Mouse (Mus musculus): Measurements from ENCODE around the gene Mthfr. TPM values are rescaled to one million over a fixed set of nuclear protein-coding genes. Genes with fewer than 3 reads are reported as not detected.

Gene Mthfr
- polyA plus RNA-seq, 1 experiment from 2014 or later, result 18.7 TPM

- H3K9ac ChIP-seq, result no peak overlapping the region
- WGBS, result 89% methylated on average over 9 of the region's 9 CpGs
- no peak overlapping the region for H3K27ac ChIP-seq
- H3K9me3 ChIP-seq (ENCODE audit: control insufficient read depth, low read length), result no peaks in the 10 kb centered on the region
- DNase-seq (ENCODE audit: low spot score), result no peak
- no peak overlapping the region for H3K4me2 ChIP-seq (replicated peaks)
- H3K27me3 ChIP-seq (ENCODE audit: control insufficient read depth, insufficient read depth, low read length), result no peaks in the 10 kb centered on the region
- ATAC-seq (ENCODE audit: low FRiP score), result no peak
- H3K4me1 ChIP-seq (replicated peaks; ENCODE audit: control insufficient read depth, insufficient read depth, low read length), result no peaks in the 10 kb centered on the region
- H3K36me3 ChIP-seq (replicated peaks; ENCODE audit: control insufficient read depth, insufficient read depth), result peaks cover 58% of the 10 kb centered on the region
- H3K4me3 ChIP-seq (replicated peaks; ENCODE audit: low read length), result no peak overlapping the region
Measured at GRCm38 (mm10) chr4:148058218-148058819, 19.4 kb downstream of the Mthfr start.

DNA sequence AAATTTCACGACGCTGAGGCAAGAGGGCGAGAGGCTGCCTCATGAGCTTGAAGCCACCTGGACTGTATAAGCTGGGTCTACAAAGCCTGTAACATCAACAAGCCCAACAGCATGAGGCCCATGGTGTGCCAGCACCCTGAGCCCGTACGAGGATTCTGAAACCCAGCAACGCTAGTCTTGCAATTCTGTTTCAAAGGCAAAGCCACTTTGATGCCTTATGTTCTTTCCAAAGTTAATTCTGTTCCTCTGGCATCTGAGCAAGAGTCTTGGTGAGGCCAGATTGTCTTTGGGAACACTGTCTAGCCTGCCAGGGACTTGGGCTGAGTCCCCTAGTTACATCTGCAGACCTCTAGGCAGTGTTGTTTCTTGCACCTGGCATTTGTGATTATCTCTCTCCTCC is 20.1 kb downstream of the Mthfr start:
- 92% methylated on average over 6 of the region's 6 CpGs for WGBS
- Histone ChIP-seq H3K4me1 (replicated peaks; ENCODE audit: control insufficient read depth, insufficient read depth, low read length) (no peaks in the 10 kb centered on the region), H3K9me3 (ENCODE audit: control insufficient read depth, low read length) (no peaks in the 10 kb centered on the region), H3K4me2 (replicated peaks) (no peak overlapping the region), H3K36me3 (replicated peaks; ENCODE audit: control insufficient read depth, insufficient read depth) (peaks cover 52% of the 10 kb centered on the region), H3K4me3 (replicated peaks; ENCODE audit: low read length) (no peak overlapping the region), H3K27me3 (ENCODE audit: control insufficient read depth, insufficient read depth, low read length) (no peaks in the 10 kb centered on the region), H3K9ac (no peak overlapping the region), H3K27ac (no peak overlapping the region)
- no peak for DNase-seq (ENCODE audit: low spot score)
- no peak for ATAC-seq (ENCODE audit: low FRiP score)

- Histone ChIP-seq H3K4me3 (replicated peaks; ENCODE audit: low read length) (no peak overlapping the region), H3K4me2 (replicated peaks) (no peak overlapping the region), H3K27ac (no peak overlapping the region), H3K9me3 (ENCODE audit: control insufficient read depth, low read length) (no peaks in the 10 kb centered on the region), H3K9ac (no peak overlapping the region), H3K36me3 (replicated peaks; ENCODE audit: control insufficient read depth, insufficient read depth) (peaks cover 38% of the 10 kb centered on the region), H3K4me1 (replicated peaks; ENCODE audit: control insufficient read depth, insufficient read depth, low read length) (no peaks in the 10 kb centered on the region), H3K27me3 (ENCODE audit: control insufficient read depth, insufficient read depth, low read length) (no peaks in the 10 kb centered on the region)
- ATAC-seq (ENCODE audit: low FRiP score) (peak; percentile 18; the same call in 1 of the 2 replicates), DNase-seq (ENCODE audit: low spot score) (no peak)
- WGBS, result 55% methylated on average over 13 of the region's 13 CpGs
Measured at GRCm38 (mm10) chr4:148060120-148061085, 21.5 kb downstream of the Mthfr start.

DNA sequence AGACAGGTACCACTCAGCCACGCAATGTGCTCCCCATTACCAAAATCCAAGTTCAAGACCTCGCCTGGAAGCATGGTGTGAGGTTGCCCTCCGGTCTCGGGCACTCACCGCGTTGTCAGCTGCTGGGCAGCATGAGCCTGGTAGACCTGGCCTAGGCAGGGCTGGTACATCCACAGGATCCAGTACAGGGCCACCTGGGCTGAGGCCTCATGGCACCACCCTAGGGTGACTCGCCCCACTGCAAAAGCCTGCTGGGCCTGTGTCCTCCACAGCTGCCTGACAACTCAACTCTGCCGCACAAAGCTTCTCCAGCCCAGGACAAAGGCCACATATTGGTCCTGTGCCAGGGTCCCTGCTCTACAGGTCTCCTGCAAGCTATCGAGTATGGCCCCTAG is 22.2 kb downstream of the Mthfr start:
- DNase-seq (ENCODE audit: low spot score) (no peak), ATAC-seq (ENCODE audit: low FRiP score) (no peak)
- Histone ChIP-seq H3K27ac (no peak overlapping the region), H3K4me1 (replicated peaks; ENCODE audit: control insufficient read depth, insufficient read depth, low read length) (no peaks in the 10 kb centered on the region), H3K27me3 (ENCODE audit: control insufficient read depth, insufficient read depth, low read length) (no peaks in the 10 kb centered on the region), H3K9ac (no peak overlapping the region), H3K36me3 (replicated peaks; ENCODE audit: control insufficient read depth, insufficient read depth) (peaks cover 31% of the 10 kb centered on the region), H3K4me2 (replicated peaks) (no peak overlapping the region), H3K9me3 (ENCODE audit: control insufficient read depth, low read length) (no peaks in the 10 kb centered on the region), H3K4me3 (replicated peaks; ENCODE audit: low read length) (no peak overlapping the region)
- WGBS, result 92% methylated on average over 9 of the region's 9 CpGs

DNA sequence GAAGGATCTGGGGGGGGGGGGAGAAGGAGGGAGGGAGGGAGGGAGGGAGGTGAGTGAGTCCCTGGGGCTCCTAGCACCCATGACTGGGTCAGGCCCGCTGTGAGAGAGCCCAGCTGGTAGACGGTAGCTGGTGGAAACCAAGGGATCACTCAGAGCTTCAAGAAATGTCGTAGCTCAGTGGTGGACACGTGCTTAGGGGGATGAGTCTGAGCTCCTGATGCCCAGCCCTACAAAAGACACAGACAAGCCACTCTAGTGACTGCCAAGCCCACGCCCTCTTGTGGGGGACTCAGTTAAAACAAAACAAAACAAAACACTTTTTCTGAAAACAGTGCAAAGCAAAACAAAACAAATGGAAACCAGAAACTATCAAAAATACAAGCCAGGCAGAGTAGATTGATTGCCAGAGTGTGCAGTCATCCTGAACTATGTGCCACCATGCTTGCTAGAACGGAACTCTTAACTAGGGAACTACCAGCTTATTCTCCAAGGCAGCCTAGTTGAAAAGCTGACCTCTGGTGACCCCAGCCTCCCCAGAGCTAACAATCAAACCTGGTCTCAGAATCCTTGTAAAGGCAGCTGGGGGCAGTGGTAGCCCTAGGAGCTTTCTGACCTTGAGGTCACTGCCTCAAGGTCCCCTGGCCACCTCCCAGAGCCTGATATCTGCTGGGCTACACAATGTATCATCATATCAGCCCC is 27.0 kb downstream of the Mthfr start:
- Histone ChIP-seq H3K9me3 (ENCODE audit: control insufficient read depth, low read length) (no peaks in the 10 kb centered on the region), H3K4me1 (replicated peaks; ENCODE audit: control insufficient read depth, insufficient read depth, low read length) (no peaks in the 10 kb centered on the region), H3K4me2 (replicated peaks) (no peak overlapping the region), H3K4me3 (replicated peaks; ENCODE audit: low read length) (no peak overlapping the region), H3K9ac (no peak overlapping the region), H3K27ac (no peak overlapping the region), H3K36me3 (replicated peaks; ENCODE audit: control insufficient read depth, insufficient read depth) (no peaks in the 10 kb centered on the region), H3K27me3 (ENCODE audit: control insufficient read depth, insufficient read depth, low read length) (no peaks in the 10 kb centered on the region)
- DNase-seq (ENCODE audit: low spot score), result no peak
- WGBS, result 30% methylated on average over 6 of the region's 6 CpGs
- ATAC-seq (ENCODE audit: low FRiP score), result no peak

DNA sequence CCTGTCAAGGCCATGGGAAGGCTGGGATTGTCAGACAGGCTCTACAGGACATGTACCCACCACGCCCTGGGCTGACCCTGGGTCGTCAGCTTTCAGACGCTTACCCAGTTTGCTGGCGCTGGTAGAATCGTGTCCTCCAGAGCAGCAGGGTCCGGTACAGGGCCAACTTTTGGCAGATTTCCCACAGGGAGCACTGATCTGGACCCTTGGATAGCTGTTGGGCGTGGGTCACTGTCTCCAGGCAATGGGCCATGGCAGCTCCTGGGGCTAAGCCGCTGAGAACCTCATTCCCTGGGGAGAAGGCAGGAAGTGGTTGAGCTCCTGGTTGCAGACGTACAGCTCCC is 27.5 kb downstream of the Mthfr start:
- Histone ChIP-seq H3K9ac (no peak overlapping the region), H3K36me3 (replicated peaks; ENCODE audit: control insufficient read depth, insufficient read depth) (no peaks in the 10 kb centered on the region), H3K9me3 (ENCODE audit: control insufficient read depth, low read length) (no peaks in the 10 kb centered on the region), H3K4me1 (replicated peaks; ENCODE audit: control insufficient read depth, insufficient read depth, low read length) (no peaks in the 10 kb centered on the region), H3K27ac (no peak overlapping the region), H3K4me3 (replicated peaks; ENCODE audit: low read length) (no peak overlapping the region), H3K27me3 (ENCODE audit: control insufficient read depth, insufficient read depth, low read length) (no peaks in the 10 kb centered on the region), H3K4me2 (replicated peaks) (no peak overlapping the region)
- DNase-seq (ENCODE audit: low spot score) (no peak), ATAC-seq (ENCODE audit: low FRiP score) (no peak; the same call in 1 of the 2 replicates)
- WGBS, result 37% methylated on average over 9 of the region's 9 CpGs

DNA sequence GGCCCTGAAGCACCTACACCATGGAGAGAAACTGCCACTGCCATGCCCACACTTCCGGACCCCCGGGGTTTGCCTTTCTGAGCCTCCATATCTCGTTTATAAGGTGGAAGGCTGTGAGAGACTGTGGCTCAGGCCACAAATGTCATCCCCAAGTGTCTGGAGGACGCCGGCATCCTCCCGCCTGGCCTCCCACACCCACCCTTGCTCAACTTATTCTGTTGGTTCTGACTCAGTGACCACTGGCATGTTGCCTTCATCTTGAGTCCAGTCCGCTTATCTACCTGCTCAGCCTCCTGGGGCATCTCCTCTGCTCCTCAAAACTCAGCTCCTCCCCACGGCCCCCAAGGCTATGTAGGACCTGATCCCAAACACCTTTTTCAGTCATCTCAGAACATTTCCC is 28.5 kb downstream of the Mthfr start:
- Histone ChIP-seq H3K4me3 (replicated peaks; ENCODE audit: low read length) (no peak overlapping the region), H3K27ac (no peak overlapping the region), H3K4me2 (replicated peaks) (no peak overlapping the region), H3K9ac (no peak overlapping the region), H3K4me1 (replicated peaks; ENCODE audit: control insufficient read depth, insufficient read depth, low read length) (no peaks in the 10 kb centered on the region), H3K27me3 (ENCODE audit: control insufficient read depth, insufficient read depth, low read length) (no peaks in the 10 kb centered on the region), H3K9me3 (ENCODE audit: control insufficient read depth, low read length) (no peaks in the 10 kb centered on the region), H3K36me3 (replicated peaks; ENCODE audit: control insufficient read depth, insufficient read depth) (no peaks in the 10 kb centered on the region)
- ATAC-seq (ENCODE audit: low FRiP score), result no peak
- 94% methylated on average over 8 of the region's 8 CpGs for WGBS
- no peak for DNase-seq (ENCODE audit: low spot score)

- H3K4me2 ChIP-seq (replicated peaks), result no peak overlapping the region
- no peaks in the 10 kb centered on the region for H3K4me1 ChIP-seq (replicated peaks; ENCODE audit: control insufficient read depth, insufficient read depth, low read length)
- no peak for DNase-seq (ENCODE audit: low spot score)
- WGBS, result 83% methylated on average over 9 of the region's 9 CpGs
- no peak overlapping the region for H3K27ac ChIP-seq
- H3K9me3 ChIP-seq (ENCODE audit: control insufficient read depth, low read length), result no peaks in the 10 kb centered on the region
- no peak for ATAC-seq (ENCODE audit: low FRiP score)
- no peak overlapping the region for H3K4me3 ChIP-seq (replicated peaks; ENCODE audit: low read length)
- H3K9ac ChIP-seq, result no peak overlapping the region
- no peaks in the 10 kb centered on the region for H3K27me3 ChIP-seq (ENCODE audit: control insufficient read depth, insufficient read depth, low read length)
- no peaks in the 10 kb centered on the region for H3K36me3 ChIP-seq (replicated peaks; ENCODE audit: control insufficient read depth, insufficient read depth)
Measured at GRCm38 (mm10) chr4:148069602-148070218, 30.8 kb downstream of the Mthfr start.

DNA sequence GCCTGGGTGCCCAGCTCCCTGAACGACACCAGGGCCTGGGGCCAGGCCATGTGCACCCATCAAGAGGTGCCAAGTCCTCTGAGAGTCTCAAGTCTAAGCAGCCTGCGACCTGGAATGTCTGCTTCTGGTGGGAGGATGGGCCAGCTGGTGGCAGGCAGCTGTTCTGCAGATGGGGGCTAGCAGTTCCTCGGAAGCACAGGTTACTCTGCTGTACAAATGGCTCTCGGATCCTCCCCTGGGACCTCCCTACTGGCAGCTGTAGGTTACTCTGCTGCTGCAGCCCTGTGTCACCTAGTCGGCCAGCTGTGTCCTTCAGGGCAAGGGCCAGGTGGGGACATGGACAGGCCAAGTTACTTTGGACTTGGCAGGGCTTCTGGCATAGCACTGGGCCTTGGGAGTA is 32.6 kb downstream of the Mthfr start:
- DNase-seq (ENCODE audit: low spot score) (no peak), ATAC-seq (ENCODE audit: low FRiP score) (no peak)
- H3K9me3 ChIP-seq (ENCODE audit: control insufficient read depth, low read length), result no peaks in the 10 kb centered on the region
- no peaks in the 10 kb centered on the region for H3K36me3 ChIP-seq (replicated peaks; ENCODE audit: control insufficient read depth, insufficient read depth)
- H3K9ac ChIP-seq, result no peak overlapping the region
- H3K4me3 ChIP-seq (replicated peaks; ENCODE audit: low read length), result no peak overlapping the region
- no peaks in the 10 kb centered on the region for H3K27me3 ChIP-seq (ENCODE audit: control insufficient read depth, insufficient read depth, low read length)
- no peak overlapping the region for H3K27ac ChIP-seq
- 56% methylated on average over 5 of the region's 5 CpGs for WGBS
- H3K4me2 ChIP-seq (replicated peaks), result no peak overlapping the region
- peaks cover 3% of the 10 kb centered on the region; the same call in 1 of the 2 replicates for H3K4me1 ChIP-seq (replicated peaks; ENCODE audit: control insufficient read depth, insufficient read depth, low read length)
